In genomic region chr4:49520572-49521340, GRCm38 (mm10) we compare ENCODE assay signal across 8 mouse cellular contexts. TPM values are rescaled to one million over a fixed set of nuclear protein-coding genes. Genes with fewer than 3 reads are reported as not detected.
DNase-seq lines count a peak whose midpoint lies in the region; ATAC-seq and TF ChIP-seq lines count a peak whose summit lies in the region.

TSS of gene Mrpl50 (minus strand) at chr4:49521093.
TSS of gene Zfp189 (plus strand) at chr4:49521176.

- H3K27ac ChIP-seq in forebrain, embryonic 12.5 days, result 0 out of 2 replicates have a peak within 1 kb of the TSS, but pooled peaks have one; percentile 36
- peak within 1 kb of the TSS; percentile 77 for H3K27ac ChIP-seq in heart, postnatal 0 days (ENCODE audit: low read depth)
- H3K27ac ChIP-seq in liver, embryonic 16.5 days (ENCODE audit: low read length), result peak within 1 kb of the TSS; percentile 75
- peak within 1 kb of the TSS; percentile 64 for H3K27ac ChIP-seq in neural tube, embryonic 13.5 days (replicated peaks)
- peak within 1 kb of the TSS; percentile 93 for H3K27ac ChIP-seq in testis, adult 2 months (ENCODE audit: control insufficient read depth, insufficient read depth, low read depth, low read length)

- H3K4me1 ChIP-seq in E14TG2a.4 (replicated peaks; ENCODE audit: low read depth, low read length), result peaks cover 38% of the 10 kb centered on the region
- H3K4me1 ChIP-seq in forebrain, embryonic 12.5 days, result peaks cover 21% of the 10 kb centered on the region
- H3K4me1 ChIP-seq in heart, postnatal 0 days (ENCODE audit: control insufficient read depth, insufficient read depth), result peaks cover 17% of the 10 kb centered on the region
- H3K4me1 ChIP-seq in liver, embryonic 16.5 days (ENCODE audit: control insufficient read depth, low read depth, low read length), result peaks cover 12% of the 10 kb centered on the region
- peaks cover 37% of the 10 kb centered on the region for H3K4me1 ChIP-seq in neural tube, embryonic 13.5 days (replicated peaks)
- H3K4me1 ChIP-seq in testis, adult 2 months (ENCODE audit: control insufficient read depth, insufficient read depth, low read length), result peaks cover 4% of the 10 kb centered on the region

- peak within 1 kb of the TSS; percentile 72 for H3K9ac ChIP-seq in forebrain, embryonic 12.5 days
- peak within 1 kb of the TSS; percentile 74 for H3K9ac ChIP-seq in heart, postnatal 0 days (replicated peaks; ENCODE audit: low read depth, low read length)
- H3K9ac ChIP-seq in liver, embryonic 16.5 days (ENCODE audit: low read depth, low read length), result peak within 1 kb of the TSS; percentile 81
- H3K9ac ChIP-seq in neural tube, embryonic 13.5 days, result peak within 1 kb of the TSS; percentile 82

- TF ChIP-seq EP300 in heart, postnatal 0 days (IDR thresholded peaks at IDR 0.05; ENCODE audit: low read depth), result peak; percentile 13; the same call in 1 of the 2 replicates

- no peaks in the 10 kb centered on the region for H3K27me3 ChIP-seq in E14TG2a.4 (ENCODE audit: insufficient read depth, low read length)
- no peaks in the 10 kb centered on the region for H3K27me3 ChIP-seq in forebrain, embryonic 12.5 days
- no peaks in the 10 kb centered on the region for H3K27me3 ChIP-seq in heart, postnatal 0 days (ENCODE audit: control insufficient read depth, insufficient read depth, low read length)
- H3K27me3 ChIP-seq in liver, embryonic 16.5 days (ENCODE audit: control insufficient read depth, insufficient read depth, low read depth, low read length), result no peaks in the 10 kb centered on the region
- H3K27me3 ChIP-seq in neural tube, embryonic 13.5 days, result no peaks in the 10 kb centered on the region
- no peaks in the 10 kb centered on the region for H3K27me3 ChIP-seq in testis, adult 2 months (ENCODE audit: control insufficient read depth, insufficient read depth, low read length)

- peak; percentile 99 for ATAC-seq in forebrain, embryonic 12.5 days (ENCODE audit: low FRiP score)
- ATAC-seq in heart, postnatal 0 days (ENCODE audit: insufficient read depth, low read depth), result peak; percentile 99
- peak; percentile 99 for ATAC-seq in liver, embryonic 16.5 days (ENCODE audit: low read depth)
- ATAC-seq in neural tube, embryonic 13.5 days (ENCODE audit: low read depth), result peak; percentile 100

- peak within 1 kb of the TSS; percentile 65 for H3K4me2 ChIP-seq in forebrain, embryonic 12.5 days
- peak within 1 kb of the TSS; percentile 90 for H3K4me2 ChIP-seq in heart, postnatal 0 days (ENCODE audit: low read depth, low read length)
- H3K4me2 ChIP-seq in liver, embryonic 16.5 days (ENCODE audit: low read depth, low read length), result peak within 1 kb of the TSS; percentile 81
- peak within 1 kb of the TSS; percentile 77 for H3K4me2 ChIP-seq in neural tube, embryonic 13.5 days

- H3K36me3 ChIP-seq in E14TG2a.4 (ENCODE audit: insufficient read depth, low read length), result peaks cover 19% of the 10 kb centered on the region
- H3K36me3 ChIP-seq in forebrain, embryonic 12.5 days (replicated peaks), result peaks cover 11% of the 10 kb centered on the region; the same call in 1 of the 2 replicates
- H3K36me3 ChIP-seq in heart, postnatal 0 days (replicated peaks; ENCODE audit: control insufficient read depth, insufficient read depth, low read length), result peaks cover 15% of the 10 kb centered on the region
- peaks cover 9% of the 10 kb centered on the region for H3K36me3 ChIP-seq in liver, embryonic 16.5 days (ENCODE audit: control insufficient read depth, insufficient read depth)
- H3K36me3 ChIP-seq in neural tube, embryonic 13.5 days, result peaks cover 28% of the 10 kb centered on the region
- H3K36me3 ChIP-seq in testis, adult 2 months (ENCODE audit: control insufficient read depth, insufficient read depth, low read length), result no peaks in the 10 kb centered on the region; the same call in 1 of the 2 replicates

- peak; percentile 93 for DNase-seq in c-Kit-positive CD71-positive TER-119-positive erythroid progenitor cells, embryonic 14.5 days (ENCODE audit: low spot score)
- peak; percentile 98 for DNase-seq in heart, postnatal 0 days (ENCODE audit: low spot score)
- peak; percentile 89 to 95 for DNase-seq in kidney, postnatal 4 days

- TF ChIP-seq POLR2A in testis, adult 2 months (IDR thresholded peaks at IDR 0.05; ENCODE audit: control insufficient read depth, low read depth, low read length), result peak; percentile 88

- peak within 1 kb of the TSS; percentile 89 for H3K4me3 ChIP-seq in E14TG2a.4 (replicated peaks; ENCODE audit: low read length)
- peak within 1 kb of the TSS; percentile 70 for H3K4me3 ChIP-seq in forebrain, embryonic 12.5 days (replicated peaks)
- H3K4me3 ChIP-seq in heart, postnatal 0 days (ENCODE audit: low read depth, low read length), result peak within 1 kb of the TSS; percentile 83
- peak within 1 kb of the TSS; percentile 86 for H3K4me3 ChIP-seq in liver, embryonic 16.5 days (ENCODE audit: low read depth, low read length)
- peak within 1 kb of the TSS; percentile 55 for H3K4me3 ChIP-seq in neural tube, embryonic 13.5 days
- H3K4me3 ChIP-seq in testis, adult 2 months (ENCODE audit: control insufficient read depth, low read depth, low read length), result peak within 1 kb of the TSS; percentile 97

- WGBS in forebrain, embryonic 12.5 days, result under 1% methylated on average over 41 of the region's 41 CpGs
- under 1% methylated on average over 41 of the region's 41 CpGs for WGBS in heart, postnatal 0 days
- under 1% methylated on average over 41 of the region's 41 CpGs for WGBS in liver, embryonic 16.5 days (ENCODE audit: insufficient replicate concordance)
- under 1% methylated on average over 41 of the region's 41 CpGs for WGBS in neural tube, embryonic 13.5 days

- no peak for TF ChIP-seq CTCF in E14TG2a.4 (conservative IDR thresholded peaks at IDR 0.05; ENCODE audit: low read length)
- no peak for TF ChIP-seq CTCF in heart, postnatal 0 days (IDR thresholded peaks at IDR 0.05; ENCODE audit: low read depth)
- TF ChIP-seq CTCF in testis, adult 2 months (IDR thresholded peaks at IDR 0.05; ENCODE audit: control insufficient read depth, insufficient read depth, insufficient replicate concordance, low read depth, low read length), result no peak

- no peaks in the 10 kb centered on the region for H3K9me3 ChIP-seq in E14TG2a.4 (ENCODE audit: low read length)
- H3K9me3 ChIP-seq in forebrain, embryonic 12.5 days, result no peaks in the 10 kb centered on the region
- H3K9me3 ChIP-seq in heart, postnatal 0 days (replicated peaks; ENCODE audit: control insufficient read depth, low read length), result no peaks in the 10 kb centered on the region
- no peaks in the 10 kb centered on the region for H3K9me3 ChIP-seq in liver, embryonic 16.5 days (replicated peaks; ENCODE audit: control insufficient read depth, low read length)
- H3K9me3 ChIP-seq in neural tube, embryonic 13.5 days, result no peaks in the 10 kb centered on the region

RNA-seq across cellular contexts. Expression of gene Mrpl50, which starts in this region (rescaled TPM):
- 89.0 and 90.7 TPM in 2 replicates for polyA plus RNA-seq in forebrain, embryonic 12.5 days (2016; fragmentation: Nextera tagmentation; extraction: Ambion mirVana)
- 22.1 and 36.6 TPM in 2 replicates for total RNA-seq in heart, postnatal 0 days (2014; rRNA removed; ENCODE audit: low replicate concordance)
- 53.3 and 54.6 TPM in 2 replicates for polyA plus RNA-seq in heart, postnatal 0 days (2015; fragmentation: Nextera tagmentation; extraction: Ambion mirVana)
- polyA plus RNA-seq in liver, embryonic 16.5 days (2015; fragmentation: Nextera tagmentation; extraction: Ambion mirVana), result 54.4 and 56.9 TPM in 2 replicates
- 83.3 and 84.1 TPM in 2 replicates for polyA plus RNA-seq in neural tube, embryonic 13.5 days (2015; fragmentation: Nextera tagmentation; extraction: Ambion mirVana)
- polyA plus RNA-seq in testis, adult 2 months (2012; rRNA removed), result 2.3 and 3.0 TPM in 2 replicates

RNA-seq across cellular contexts. Expression of gene Zfp189, which starts in this region (rescaled TPM):
- 12.5 and 13.0 TPM in 2 replicates for polyA plus RNA-seq in forebrain, embryonic 12.5 days (2016; fragmentation: Nextera tagmentation; extraction: Ambion mirVana)
- total RNA-seq in heart, postnatal 0 days (2014; rRNA removed; ENCODE audit: low replicate concordance), result 3.3 and 4.2 TPM in 2 replicates
- polyA plus RNA-seq in heart, postnatal 0 days (2015; fragmentation: Nextera tagmentation; extraction: Ambion mirVana), result 4.7 and 4.8 TPM in 2 replicates
- polyA plus RNA-seq in liver, embryonic 16.5 days (2015; fragmentation: Nextera tagmentation; extraction: Ambion mirVana), result 3.5 and 3.8 TPM in 2 replicates
- 11.1 and 13.0 TPM in 2 replicates for polyA plus RNA-seq in neural tube, embryonic 13.5 days (2015; fragmentation: Nextera tagmentation; extraction: Ambion mirVana)
- polyA plus RNA-seq in testis, adult 2 months (2012; rRNA removed), result 4.9 and 5.4 TPM in 2 replicates

Comparison
In these comparisons a context has a peak if more than half of its experiments do, and no peak if none do; other contexts are left out.
1. Peak in every context shown above with its lines: DNase-seq, ATAC-seq, H3K4me3 ChIP-seq and H3K27ac ChIP-seq.
2. RNA of gene Mrpl50 (polyA plus RNA-seq): 89.0 to 90.7 TPM in forebrain, embryonic 12.5 days, 83.3 to 84.1 TPM in neural tube, embryonic 13.5 days, 53.3 to 54.6 TPM in heart, postnatal 0 days and 54.4 to 56.9 TPM in liver, embryonic 16.5 days; 2.3 to 3.0 TPM in testis, adult 2 months; every median in the first group is over 10 times any median in the second.
3. H3K27ac ChIP-seq: peak in every context shown above with its lines; median percentile 93 in testis, adult 2 months; 77 in heart, postnatal 0 days; 75 in liver, embryonic 16.5 days; 64 in neural tube, embryonic 13.5 days; 36 in forebrain, embryonic 12.5 days.